Mouse (Mus musculus) MEL (cell line): ENCODE measurements at regions not wholly inside any gene's neighbourhood (a gene's known extent, or its start where the extent isn't known, plus 50 kb on each side); places are given as distances from the start of the nearest gene placed in this dataset.

Source experiments
- DNase-seq: peaks from one replicate; pipeline ENCODE4 v3.0.0; 2011; ENCODE audit warnings: low read depth, low spot score
- H3K27ac ChIP-seq: 2 replicates; pipeline ENCODE4 v1.5.1; 2012; ENCODE audit warnings: low read depth, mild to moderate bottlenecking, control low read depth, low read length, moderate library complexity; ENCODE audit not compliant: control insufficient read depth
- H3K27me3 ChIP-seq, 2 experiments: fragments of 150-350 bp in 1 of 2; sonication (generic) in 1 of 2; 2 replicates each; pipeline ENCODE4 v1.6.1; 2012; ENCODE audit warnings: low read length in 2 of 2, mild to moderate bottlenecking in 2 of 2, improper control_type of control experiment in 1 of 2, moderate library complexity in 1 of 2; ENCODE audit not compliant: insufficient read depth in 2 of 2, control insufficient read depth in 1 of 2
- H3K36me3 ChIP-seq, 2 experiments: 2 replicates each; pipeline ENCODE4 v1.6.1; 2012 to 2014; ENCODE audit warnings: low read length in 2 of 2, improper control_type of control experiment in 1 of 2, inconsistent platforms in 1 of 2, mild to moderate bottlenecking in 1 of 2; ENCODE audit not compliant: insufficient read depth in 2 of 2, control insufficient read depth in 1 of 2
- H3K4me1 ChIP-seq, 2 experiments: fragments of 150-350 bp in 1 of 2; sonication (generic) in 1 of 2; 2 replicates each; pipeline ENCODE4 v1.6.1; 2012; ENCODE audit warnings: low read length in 2 of 2, improper control_type of control experiment in 1 of 2, mild to moderate bottlenecking in 1 of 2; ENCODE audit not compliant: insufficient read depth in 2 of 2, control insufficient read depth in 1 of 2
- H3K4me3 ChIP-seq, 2 experiments: fragments of 150-350 bp in 1 of 2; sonication (generic) in 1 of 2; 2 replicates each; pipeline ENCODE4 v1.5.1; 2012; ENCODE audit warnings: low read depth in 2 of 2, low read length in 2 of 2, mild to moderate bottlenecking in 2 of 2, moderate library complexity in 2 of 2, control low read depth in 1 of 2, improper control_type of control experiment in 1 of 2; ENCODE audit not compliant: control insufficient read depth in 1 of 2, insufficient read depth in 1 of 2
- H3K79me2 ChIP-seq: 2 replicates; pipeline ENCODE4 v1.6.1; 2012; ENCODE audit warnings: mild to moderate bottlenecking, low read length, moderate library complexity; ENCODE audit not compliant: control insufficient read depth, poor library complexity, insufficient read depth
- H3K9ac ChIP-seq: 2 replicates; pipeline ENCODE4 v1.6.1; 2012; ENCODE audit warnings: low read depth, mild to moderate bottlenecking, control low read depth, low read length, moderate library complexity; ENCODE audit not compliant: control insufficient read depth, poor library complexity, severe bottlenecking
- H3K9me3 ChIP-seq: fragments of 150-350 bp; sonication (generic); replicated peaks from 2 replicates; pipeline ENCODE4 v1.6.1; 2012; ENCODE audit warnings: mild to moderate bottlenecking, low read length, improper control_type of control experiment, moderate library complexity; ENCODE audit not compliant: insufficient read depth
- CHD2 ChIP-seq: IDR thresholded peaks from 2 replicates; pipeline ENCODE4 v1.6.1; 2011; ENCODE audit warnings: low read length, improper control_type of control experiment
- EP300 ChIP-seq, 2 experiments: IDR thresholded peaks; 2 replicates each; pipeline ENCODE4 v1.6.1; 2011; ENCODE audit warnings: improper control_type of control experiment in 2 of 2, low read length in 2 of 2, low read depth in 1 of 2, mild to moderate bottlenecking in 1 of 2
- GATA1 ChIP-seq: IDR thresholded peaks from 2 replicates; pipeline ENCODE4 v1.6.1; 2011; ENCODE audit warnings: low read depth, low read length, improper control_type of control experiment
- HCFC1 ChIP-seq: IDR thresholded peaks from 2 replicates; pipeline ENCODE4 v1.6.1; 2012; ENCODE audit warnings: low read depth, mild to moderate bottlenecking, inconsistent platforms, low read length, improper control_type of control experiment, moderate library complexity
- MAZ ChIP-seq: IDR thresholded peaks from 2 replicates; pipeline ENCODE4 v1.6.1; 2012; ENCODE audit warnings: low read depth, mild to moderate bottlenecking, inconsistent platforms, low read length, improper control_type of control experiment
- MEF2A ChIP-seq: IDR thresholded peaks from 2 replicates; pipeline ENCODE4 v1.6.1; 2014; ENCODE audit warnings: low read depth, mild to moderate bottlenecking, inconsistent platforms, low read length, improper control_type of control experiment; ENCODE audit not compliant: poor library complexity, insufficient replicate concordance, severe bottlenecking; ENCODE audit errors: extremely low read depth
- MYC ChIP-seq: IDR thresholded peaks from 2 replicates; pipeline ENCODE4 v1.6.1; 2011; ENCODE audit warnings: low read depth, mild to moderate bottlenecking, low read length, improper control_type of control experiment, moderate library complexity
- NELFE ChIP-seq: IDR thresholded peaks from 2 replicates; pipeline ENCODE4 v1.6.1; 2011; ENCODE audit warnings: low read depth, low read length, improper control_type of control experiment
- NRF1 ChIP-seq: IDR thresholded peaks from 2 replicates; pipeline ENCODE4 v1.6.1; 2014; ENCODE audit warnings: low read depth, mild to moderate bottlenecking, inconsistent platforms, low read length, improper control_type of control experiment, moderate library complexity; ENCODE audit not compliant: poor library complexity, insufficient read depth, severe bottlenecking
- POLR2A ChIP-seq, 2 experiments: IDR thresholded peaks; 2 replicates each; pipeline ENCODE4 v1.6.1; 2011 to 2012; ENCODE audit warnings: low read length in 2 of 2, mild to moderate bottlenecking in 2 of 2, control low read depth in 1 of 2, improper control_type of control experiment in 1 of 2, low read depth in 1 of 2, moderate library complexity in 1 of 2; ENCODE audit not compliant: control insufficient read depth in 1 of 2, insufficient read depth in 1 of 2, poor library complexity in 1 of 2
- POLR2AphosphoS2 ChIP-seq: IDR thresholded peaks from 2 replicates; pipeline ENCODE4 v1.6.1; 2011; ENCODE audit warnings: low read length, improper control_type of control experiment
- POLR2AphosphoS5 ChIP-seq: IDR thresholded peaks from 2 replicates; pipeline ENCODE4 v1.6.1; 2012; ENCODE audit warnings: low read depth, borderline replicate concordance, mild to moderate bottlenecking, inconsistent platforms, low read length, moderate library complexity, mixed read lengths
- SIN3A ChIP-seq: IDR thresholded peaks from 2 replicates; pipeline ENCODE4 v1.6.1; 2012; ENCODE audit warnings: low read length, improper control_type of control experiment, inconsistent platforms
- UBTF ChIP-seq: IDR thresholded peaks from 2 replicates; pipeline ENCODE4 v1.6.1; 2012; ENCODE audit warnings: low read depth, mild to moderate bottlenecking, inconsistent platforms, low read length, improper control_type of control experiment, moderate library complexity, borderline replicate concordance; ENCODE audit not compliant: insufficient read depth
- USF2 ChIP-seq, 2 experiments: IDR thresholded peaks; 2 replicates each; pipeline ENCODE4 v1.6.1; 2011 to 2012; ENCODE audit warnings: improper control_type of control experiment in 2 of 2, low read length in 2 of 2, borderline replicate concordance in 1 of 2, inconsistent platforms in 1 of 2, low read depth in 1 of 2, mild to moderate bottlenecking in 1 of 2; ENCODE audit not compliant: insufficient read depth in 1 of 2
- ZMIZ1 ChIP-seq: IDR thresholded peaks from 2 replicates; pipeline ENCODE4 v1.6.1; 2012; ENCODE audit warnings: low read depth, mild to moderate bottlenecking, inconsistent platforms, low read length, improper control_type of control experiment, moderate library complexity

DNA sequence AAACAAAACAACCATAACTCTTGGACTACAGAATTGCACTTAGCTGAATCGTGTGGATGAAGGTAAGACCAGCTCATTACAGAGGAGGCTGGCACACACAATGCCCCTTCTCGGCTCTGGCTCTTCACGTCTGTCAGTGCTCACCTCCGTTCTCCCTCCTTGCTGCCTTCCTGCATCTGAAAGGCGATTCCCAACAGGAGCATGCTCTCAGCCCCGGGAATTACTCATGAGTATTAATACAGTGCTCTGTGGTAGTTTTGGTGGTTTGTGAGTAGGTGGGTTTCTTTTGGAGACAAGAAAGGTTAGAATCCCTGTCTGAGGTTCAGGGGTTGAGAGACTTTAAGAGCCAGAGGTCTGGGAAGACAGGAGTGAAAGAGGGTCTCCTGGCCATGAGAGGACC, 102.7 kb upstream of the Peli2 start:
- H3K27me3 ChIP-seq: no peaks in the 10 kb centered on the region
- no peaks in the 10 kb centered on the region for H3K9me3 ChIP-seq
- H3K79me2 ChIP-seq: no peaks in the 10 kb centered on the region
- no peaks in the 10 kb centered on the region for H3K4me1 ChIP-seq
- no peak overlapping the region for H3K4me3 ChIP-seq
- no peak overlapping the region for H3K27ac ChIP-seq
- no peaks in the 10 kb centered on the region for H3K36me3 ChIP-seq
- DNase-seq: no peak
- H3K9ac ChIP-seq: no peak overlapping the region
- TF ChIP-seq HCFC1: no peak
- TF ChIP-seq ZMIZ1: no peak
- TF ChIP-seq CHD2: no peak
- TF ChIP-seq NRF1: no peak
- no peak for TF ChIP-seq MEF2A
- TF ChIP-seq UBTF: no peak
- no peak for TF ChIP-seq EP300 (IDR thresholded peaks at IDR 0.05; ENCODE audit: low read depth in 1 of 2, low read length in 2 of 2)
- TF ChIP-seq MAZ: no peak
- TF ChIP-seq SIN3A: no peak
- TF ChIP-seq, all 39 proteins: peak for 0

DNA sequence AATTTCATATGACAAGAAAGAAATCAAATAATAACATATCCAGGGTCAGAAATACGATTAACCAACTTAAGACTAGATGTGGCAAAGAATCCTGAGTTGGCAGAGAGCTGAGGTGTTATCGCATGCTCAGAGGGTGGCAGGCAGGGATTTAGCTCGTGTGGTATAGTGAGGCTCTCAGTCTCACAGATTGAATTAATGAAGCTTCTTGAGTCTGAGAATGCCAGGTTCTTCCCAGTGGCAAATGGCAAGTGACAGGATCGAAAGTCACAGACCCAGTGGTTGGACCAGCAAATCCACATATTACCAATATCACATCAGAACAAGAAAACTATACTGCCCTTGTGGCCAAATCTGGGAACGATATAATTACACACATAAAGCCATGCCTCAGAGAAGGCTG, 101.3 kb upstream of the Peli2 start:
- H3K4me1 ChIP-seq: no peaks in the 10 kb centered on the region
- no peak overlapping the region for H3K4me3 ChIP-seq
- no peak for DNase-seq
- H3K27me3 ChIP-seq: no peaks in the 10 kb centered on the region
- H3K27ac ChIP-seq: no peak overlapping the region
- TF ChIP-seq EP300 (IDR thresholded peaks at IDR 0.05; ENCODE audit: low read depth in 1 of 2, low read length in 2 of 2): no peak
- no peak for TF ChIP-seq NRF1
- no peak for TF ChIP-seq USF2 (IDR thresholded peaks at IDR 0.05; ENCODE audit: borderline replicate concordance in 1 of 2, insufficient read depth in 1 of 2, low read depth in 1 of 2, low read length in 2 of 2)
- TF ChIP-seq NELFE: no peak
- TF ChIP-seq POLR2AphosphoS5: no peak
- TF ChIP-seq MAZ: no peak
- TF ChIP-seq POLR2AphosphoS2: no peak
- no peak for TF ChIP-seq POLR2A (IDR thresholded peaks at IDR 0.05; ENCODE audit: control insufficient read depth in 1 of 2, insufficient read depth in 1 of 2, low read depth in 1 of 2, low read length in 2 of 2, poor library complexity in 1 of 2)
- TF ChIP-seq GATA1: no peak
- no peak for TF ChIP-seq MYC
- TF ChIP-seq, all 39 proteins: peak for 0
- Histone ChIP-seq H3K36me3 (no peaks in the 10 kb centered on the region), H3K79me2 (no peaks in the 10 kb centered on the region), H3K9ac (no peak overlapping the region), H3K9me3 (no peaks in the 10 kb centered on the region)
